Mouse (Mus musculus) stomach, postnatal 0 days (tissue): ENCODE measurements at regions not wholly inside any gene's neighbourhood (a gene's known extent, or its start where the extent isn't known, plus 50 kb on each side); places are given as distances from the start of the nearest gene placed in this dataset.

Source experiments
- ATAC-seq: fragments of 200-750 bp; cut with Nextera tagmentation; 2 replicates; pipeline ENCODE4 v1.8.0; 2017; ENCODE audit not compliant: low FRiP score, low TSS enrichment
- DNase-seq: peaks from one replicate; pipeline ENCODE4 v3.0.0-alpha.2; 2016; ENCODE audit warnings: low spot score
- H3K27ac ChIP-seq: fragments of 300-500 bp; sonication (generic); replicated peaks from 2 replicates; pipeline ENCODE4 v1.5.1; 2014; ENCODE audit warnings: mild to moderate bottlenecking, control low read depth
- H3K27me3 ChIP-seq: fragments of 300-500 bp; sonication (generic); 2 replicates; pipeline ENCODE4 v1.6.1; 2014; ENCODE audit warnings: low read length; ENCODE audit not compliant: control insufficient read depth, insufficient read depth
- H3K36me3 ChIP-seq: fragments of 300-500 bp; sonication (generic); 2 replicates; pipeline ENCODE4 v1.6.1; 2014; ENCODE audit warnings: low read length, mixed read lengths; ENCODE audit not compliant: control insufficient read depth, insufficient read depth
- H3K4me1 ChIP-seq: fragments of 300-500 bp; sonication (generic); replicated peaks from 2 replicates; pipeline ENCODE4 v1.6.1; 2014; ENCODE audit warnings: antibody characterized with exemption; ENCODE audit not compliant: control insufficient read depth, insufficient read depth
- H3K4me2 ChIP-seq: fragments of 300-500 bp; sonication (generic); replicated peaks from 2 replicates; pipeline ENCODE4 v1.6.1; 2014; ENCODE audit warnings: low read depth, mild to moderate bottlenecking, control low read depth, moderate library complexity
- H3K4me3 ChIP-seq: fragments of 300-500 bp; sonication (generic); 2 replicates; pipeline ENCODE4 v1.5.1; 2014; ENCODE audit warnings: low read depth, low read length, control low read depth
- H3K9ac ChIP-seq: fragments of 300-500 bp; sonication (generic); 2 replicates; pipeline ENCODE4 v1.6.1; 2014; ENCODE audit warnings: mild to moderate bottlenecking, low read length, control low read depth, mixed read lengths
- H3K9me3 ChIP-seq: fragments of 300-500 bp; sonication (generic); 2 replicates; pipeline ENCODE4 v1.6.1; 2016; ENCODE audit warnings: low read length; ENCODE audit not compliant: control insufficient read depth
- CTCF ChIP-seq: IDR thresholded peaks from 2 replicates; pipeline ENCODE4 v1.5.1; 2016; ENCODE audit warnings: antibody characterized with exemption, low read depth, mild to moderate bottlenecking, moderate library complexity
- EP300 ChIP-seq: optimal IDR thresholded peaks from 2 replicates; pipeline ENCODE3; 2016; ENCODE audit warnings: antibody characterized with exemption
- WGBS: fragments of 180-500 bp; shearing (Covaris S2); extraction: QIAGEN DNeasy Blood & Tissue Kit; methylation state at CpG from one replicate; pipeline ENCODE4 v1.1.7; 2014; 5-methylcytosine and 5-hydroxymethylcytosine counted together

DNA sequence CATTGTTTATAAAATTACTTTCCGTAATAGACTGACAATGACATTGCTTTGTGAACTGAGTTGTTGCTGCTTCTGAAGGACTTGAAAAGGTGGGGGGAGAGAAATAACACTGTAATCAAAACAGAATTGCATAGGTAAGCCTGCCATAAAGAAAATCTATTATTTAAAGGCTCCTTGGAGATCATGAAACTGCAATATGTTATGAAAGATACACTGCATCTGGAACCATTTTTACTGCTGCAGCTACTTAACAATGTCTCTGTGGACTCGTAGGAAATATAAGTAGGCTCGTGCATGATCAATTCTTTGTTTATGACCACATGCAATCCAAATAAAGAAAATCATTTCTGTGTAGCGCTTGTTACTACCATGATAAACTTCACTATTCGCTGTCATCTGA is 145.0 kb upstream of the Syt1 start:
- H3K27ac ChIP-seq = no peak overlapping the region
- DNase-seq (no peak), ATAC-seq (no peak)
- 76% methylated on average over 5 of the region's 5 CpGs for WGBS
- TF ChIP-seq EP300 = no peak
- no peak for TF ChIP-seq CTCF
- no peaks in the 10 kb centered on the region for H3K9me3 ChIP-seq
- H3K9ac ChIP-seq = no peak overlapping the region
- H3K4me3 ChIP-seq = no peak overlapping the region
- no peaks in the 10 kb centered on the region for H3K27me3 ChIP-seq
- no peak overlapping the region for H3K4me2 ChIP-seq
- H3K36me3 ChIP-seq = no peaks in the 10 kb centered on the region
- H3K4me1 ChIP-seq = no peaks in the 10 kb centered on the region

DNA sequence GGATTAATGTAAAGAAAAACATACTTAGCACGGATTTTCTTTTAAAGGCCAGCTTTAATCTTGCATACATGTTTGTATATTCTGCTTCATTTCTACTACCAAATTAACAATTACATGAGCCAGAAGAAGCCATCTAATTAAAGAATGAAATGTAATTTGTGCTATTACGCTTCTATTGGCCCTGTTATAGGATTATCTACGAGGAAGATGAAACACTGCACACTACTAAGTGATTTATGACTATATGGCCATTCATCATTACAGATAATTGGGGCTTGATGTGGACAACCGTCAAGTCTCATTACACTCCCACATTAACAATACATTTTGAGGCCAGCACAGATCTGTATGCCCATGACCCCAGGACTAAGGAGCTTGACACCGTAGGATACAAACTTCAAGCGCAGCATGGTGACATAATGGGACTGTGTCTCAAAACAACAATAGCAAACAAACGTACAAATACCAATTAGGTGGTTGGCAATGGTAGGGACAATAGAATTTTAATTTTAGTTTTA is 129.7 kb upstream of the Syt1 start:
- 76% methylated on average over 7 of the region's 7 CpGs for WGBS
- TF ChIP-seq CTCF = no peak
- Histone ChIP-seq H3K4me2 (no peak overlapping the region), H3K27me3 (no peaks in the 10 kb centered on the region), H3K4me1 (no peaks in the 10 kb centered on the region), H3K36me3 (no peaks in the 10 kb centered on the region), H3K9me3 (no peaks in the 10 kb centered on the region), H3K27ac (no peak overlapping the region), H3K4me3 (no peak overlapping the region), H3K9ac (no peak overlapping the region)
- no peak for DNase-seq
- no peak for ATAC-seq

DNA sequence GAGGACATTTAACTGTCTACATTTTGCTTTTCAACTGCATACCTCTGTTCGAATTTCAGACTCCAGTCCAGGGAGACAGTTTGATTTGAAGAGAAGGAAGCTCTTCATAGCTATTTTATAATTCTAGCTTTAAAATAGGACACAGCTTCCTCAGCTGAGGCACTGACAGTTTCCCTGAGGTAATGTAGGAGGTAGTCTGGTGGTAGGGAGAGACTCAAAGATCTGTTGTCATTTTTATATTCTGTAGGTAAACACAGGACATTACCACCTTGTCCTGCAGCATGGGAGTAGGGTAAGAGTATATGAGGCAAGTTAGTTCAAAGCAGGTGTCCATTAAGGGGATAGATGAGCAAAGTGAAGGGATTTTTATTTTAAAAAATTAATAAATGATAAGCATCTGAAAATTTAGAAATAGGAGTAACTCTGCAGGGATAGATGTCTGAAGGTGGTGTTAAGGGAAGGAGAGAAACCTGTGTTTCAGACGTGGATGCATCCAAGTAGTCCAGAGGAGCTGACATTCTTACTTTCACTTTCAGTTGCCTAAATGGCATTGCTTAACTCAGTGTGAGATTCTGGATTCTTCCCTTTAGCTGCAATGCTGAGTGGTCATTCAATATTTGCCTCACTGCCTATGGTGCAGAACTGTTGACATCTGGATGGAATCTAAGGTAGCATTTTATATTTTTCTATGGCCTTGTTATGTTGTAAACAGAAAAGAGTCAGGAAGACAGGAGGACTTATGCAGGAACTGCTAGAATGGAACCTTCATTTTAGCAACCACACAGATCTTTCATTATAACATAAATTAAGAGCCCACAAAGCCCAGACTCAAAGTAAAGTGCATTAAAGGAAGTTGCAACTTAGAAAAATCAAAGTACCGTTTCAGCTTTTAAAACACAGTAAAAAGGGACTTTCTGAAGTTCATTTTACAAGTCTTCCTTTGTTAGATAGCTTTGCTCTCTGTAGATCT is 126.3 kb upstream of the Syt1 start:
- peak overlapping the region; percentile 28; the same call in 1 of the 2 replicates for H3K4me2 ChIP-seq
- no peak for ATAC-seq
- no peaks in the 10 kb centered on the region for H3K27me3 ChIP-seq
- no peak for TF ChIP-seq CTCF
- 51% methylated on average over 3 of the region's 3 CpGs for WGBS
- H3K27ac ChIP-seq = no peak overlapping the region
- H3K4me1 ChIP-seq = no peaks in the 10 kb centered on the region
- H3K36me3 ChIP-seq = no peaks in the 10 kb centered on the region
- DNase-seq = no peak
- 0 out of 2 replicates have a peak overlapping the region, but pooled peaks have one; percentile 6 for H3K4me3 ChIP-seq
- H3K9ac ChIP-seq = no peak overlapping the region
- H3K9me3 ChIP-seq = no peaks in the 10 kb centered on the region

DNA sequence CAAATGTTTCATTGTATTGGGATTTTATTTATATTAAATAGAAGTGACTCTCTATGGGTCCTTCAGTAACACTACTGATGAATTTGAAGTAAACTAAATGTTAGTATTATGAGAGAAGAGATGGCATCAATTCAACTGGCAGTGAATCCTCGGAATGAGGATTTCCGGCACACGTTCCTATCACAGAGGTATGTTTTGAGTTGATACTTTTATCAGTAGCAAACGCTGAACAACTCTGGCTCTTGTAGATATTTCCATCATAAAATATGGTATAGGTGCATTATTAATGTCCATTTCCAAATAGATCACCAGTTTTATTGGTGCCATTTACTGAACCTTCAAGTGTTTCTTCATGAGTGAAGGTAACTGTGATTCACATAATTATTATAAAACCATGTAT is 123.7 kb upstream of the Syt1 start:
- H3K9ac ChIP-seq = no peak overlapping the region
- H3K4me2 ChIP-seq = no peak overlapping the region
- DNase-seq = no peak
- H3K36me3 ChIP-seq = no peaks in the 10 kb centered on the region
- no peaks in the 10 kb centered on the region for H3K4me1 ChIP-seq
- WGBS = 87% methylated on average over 4 of the region's 4 CpGs
- no peak overlapping the region for H3K27ac ChIP-seq
- H3K4me3 ChIP-seq = no peak overlapping the region
- no peak for ATAC-seq
- TF ChIP-seq EP300 (no peak), CTCF (no peak)
- no peaks in the 10 kb centered on the region for H3K9me3 ChIP-seq
- H3K27me3 ChIP-seq = no peaks in the 10 kb centered on the region

DNA sequence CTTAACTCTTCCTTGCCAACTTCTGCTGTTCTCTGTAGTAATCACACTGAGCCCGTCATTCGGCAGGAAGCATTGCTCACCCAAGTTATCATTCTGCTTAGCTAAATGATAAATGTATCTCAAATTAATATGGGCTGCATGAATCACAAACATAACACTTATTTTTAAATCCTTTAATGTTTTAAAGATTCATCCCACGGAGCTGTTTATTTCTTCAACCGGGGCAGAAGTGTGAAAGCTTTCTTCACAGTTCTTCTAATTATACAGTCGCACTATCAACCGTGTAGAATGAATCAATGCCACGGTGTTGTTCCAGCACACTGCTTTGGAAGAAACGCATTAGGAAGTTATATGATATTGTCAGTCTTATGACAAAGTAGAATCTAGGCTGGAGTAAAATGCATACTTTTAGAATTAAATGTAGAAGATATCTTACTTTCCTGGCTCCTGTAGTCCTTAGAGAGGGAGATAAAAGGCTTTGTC is 121.3 kb upstream of the Syt1 start:
- no peak overlapping the region for H3K9ac ChIP-seq
- ATAC-seq (no peak), DNase-seq (no peak)
- no peak overlapping the region for H3K4me2 ChIP-seq
- no peaks in the 10 kb centered on the region for H3K9me3 ChIP-seq
- H3K4me3 ChIP-seq = no peak overlapping the region
- H3K27me3 ChIP-seq = no peaks in the 10 kb centered on the region
- H3K27ac ChIP-seq = no peak overlapping the region
- WGBS = 60% methylated on average over 8 of the region's 8 CpGs
- H3K4me1 ChIP-seq = no peaks in the 10 kb centered on the region
- TF ChIP-seq CTCF = no peak
- no peak for TF ChIP-seq EP300
- H3K36me3 ChIP-seq = no peaks in the 10 kb centered on the region

DNA sequence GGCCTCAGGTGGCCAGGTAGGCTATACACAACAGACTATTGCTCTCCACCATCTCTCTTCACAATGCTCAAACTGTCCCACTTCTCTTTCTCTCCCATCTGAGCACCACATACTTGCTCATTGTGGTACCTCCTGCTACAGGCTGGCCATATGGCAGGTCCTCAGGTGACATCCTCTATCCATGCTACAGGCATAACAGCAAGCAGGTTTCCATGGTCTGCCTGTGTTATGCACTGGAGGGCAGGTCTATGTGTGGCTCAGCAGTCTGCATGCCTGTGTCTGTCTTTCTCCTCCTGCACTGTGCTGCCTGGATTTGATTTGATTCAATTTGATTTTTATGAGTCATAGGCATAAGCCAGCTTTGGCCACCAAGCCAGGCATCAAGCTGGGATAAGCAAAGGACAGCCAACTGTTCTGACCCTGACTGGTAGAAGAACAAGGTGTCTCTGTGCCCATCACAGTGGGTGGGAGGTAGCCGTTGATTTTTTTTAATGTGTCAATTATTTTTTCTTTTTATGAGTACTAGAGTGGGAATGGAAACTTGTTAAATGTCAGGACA is 118.8 kb upstream of the Syt1 start:
- ATAC-seq = no peak
- Histone ChIP-seq H3K4me1 (no peaks in the 10 kb centered on the region), H3K9ac (no peak overlapping the region), H3K36me3 (no peaks in the 10 kb centered on the region), H3K4me3 (no peak overlapping the region), H3K27me3 (no peaks in the 10 kb centered on the region), H3K9me3 (no peaks in the 10 kb centered on the region), H3K4me2 (no peak overlapping the region), H3K27ac (no peak overlapping the region)
- no peak for TF ChIP-seq EP300
- TF ChIP-seq CTCF = no peak
- 96% methylated on average over 1 of the region's 1 CpGs for WGBS
- DNase-seq = no peak
